Mouse (Mus musculus) small intestine, adult 2 months (tissue): ENCODE data around the gene Dsn1. TPM values are rescaled to one million over a fixed set of nuclear protein-coding genes. Genes with fewer than 3 reads are reported as not detected.

Source experiments
- H3K27ac ChIP-seq: fragments of 200-500 bp; 2 replicates; pipeline ENCODE4 v1.5.1; 2012; ENCODE audit warnings: low read depth, low read length, control low read depth, inconsistent platforms; ENCODE audit not compliant: insufficient read depth
- H3K27me3 ChIP-seq: fragments of 200-500 bp; 2 replicates; pipeline ENCODE4 v1.6.1; 2012; ENCODE audit warnings: mild to moderate bottlenecking, moderate library complexity, low read length, inconsistent platforms; ENCODE audit not compliant: control insufficient read depth, insufficient read depth
- H3K36me3 ChIP-seq: fragments of 200-500 bp; 2 replicates; pipeline ENCODE4 v1.6.1; 2012; ENCODE audit warnings: mild to moderate bottlenecking, low read length, control low read depth, inconsistent platforms; ENCODE audit not compliant: control insufficient read depth, insufficient read depth
- H3K4me1 ChIP-seq: fragments of 200-500 bp; 2 replicates; pipeline ENCODE4 v1.6.1; 2012; ENCODE audit warnings: low read length, inconsistent platforms, mixed read lengths; ENCODE audit not compliant: control insufficient read depth, insufficient read depth, insufficient read length
- H3K4me3 ChIP-seq: fragments of 200-500 bp; 2 replicates; pipeline ENCODE4 v1.5.1; 2012; ENCODE audit warnings: low read depth, mild to moderate bottlenecking, control low read depth, inconsistent platforms, low read length, moderate library complexity
- CTCF ChIP-seq: fragments of 200-500 bp; IDR thresholded peaks from 2 replicates; pipeline ENCODE4 v1.5.1; 2012; ENCODE audit warnings: low read depth, mild to moderate bottlenecking, control low read depth, inconsistent platforms, low read length, moderate library complexity, mixed read lengths; ENCODE audit not compliant: insufficient replicate concordance, insufficient read length; ENCODE audit errors: extremely low read depth
- POLR2A ChIP-seq: fragments of 200-500 bp; IDR thresholded peaks from 2 replicates; pipeline ENCODE4 v1.6.1; 2012; ENCODE audit warnings: low read depth, mild to moderate bottlenecking, control low read depth, inconsistent platforms, low read length, moderate library complexity
- WGBS: fragments of 180-500 bp; shearing (Covaris S2); methylation state at CpG from one replicate; pipeline ENCODE4 v1.1.7; 2018; 5-methylcytosine and 5-hydroxymethylcytosine counted together
- polyA plus RNA-seq: library from polyadenylated mRNA; depleted of rRNA; stranded (reverse); fragments of >200 nt; gene quantifications from 2 replicates; pipeline ENCODE4 v1.2.3, GENCODE M21; 2012; rRNA removed

Gene Dsn1
- polyA plus RNA-seq, 1 experiment: 1.1 TPM

GRCm38 (mm10) chr2:156951301-156952094 is 55.5 kb downstream of the Dsn1 start:
- 54% methylated on average over 10 of the region's 10 CpGs for WGBS
- Histone ChIP-seq H3K27ac (no peak overlapping the region), H3K36me3 (peaks cover 30% of the 10 kb centered on the region), H3K27me3 (no peaks in the 10 kb centered on the region), H3K4me3 (no peak overlapping the region), H3K4me1 (no peaks in the 10 kb centered on the region; the same call in 1 of the 2 replicates)
- no peak for TF ChIP-seq CTCF
- TF ChIP-seq POLR2A: no peak

GRCm38 (mm10) chr2:156950816-156951215 is 56.1 kb downstream of the Dsn1 start:
- no peaks in the 10 kb centered on the region for H3K27me3 ChIP-seq
- H3K27ac ChIP-seq: no peak overlapping the region
- H3K36me3 ChIP-seq: peaks cover 30% of the 10 kb centered on the region
- H3K4me1 ChIP-seq: no peaks in the 10 kb centered on the region; the same call in 1 of the 2 replicates
- WGBS: 87% methylated on average over 3 of the region's 3 CpGs
- no peak overlapping the region for H3K4me3 ChIP-seq
- no peak for TF ChIP-seq CTCF
- TF ChIP-seq POLR2A: no peak

Other genes starting within 250 kb of the Dsn1 start
- 391 and 410 TPM in 2 replicates for gene Myl9, start 231.7 kb downstream of the Dsn1 start, polyA plus RNA-seq
- 1.5 and 2.0 TPM in 2 replicates for gene Tgif2, start 167.1 kb downstream of the Dsn1 start, polyA plus RNA-seq
- gene 4930518I15Rik, start 149.2 kb downstream of the Dsn1 start, polyA plus RNA-seq: 0.37 and 0.42 TPM in 2 replicates
- 105 and 148 TPM in 2 replicates for gene Rab5if, start 144.0 kb downstream of the Dsn1 start, polyA plus RNA-seq
- gene Sla2, start 120.0 kb downstream of the Dsn1 start, polyA plus RNA-seq: 1.2 and 2.0 TPM in 2 replicates
- gene Ndrg3, start 15.1 kb downstream of the Dsn1 start, polyA plus RNA-seq: 23.2 and 41.0 TPM in 2 replicates
- gene Soga1, start 72.1 kb upstream of the Dsn1 start, polyA plus RNA-seq: 4.6 and 6.3 TPM in 2 replicates
- 8.8 and 12.4 TPM in 2 replicates for gene Tldc2, start 79.9 kb upstream of the Dsn1 start, polyA plus RNA-seq
- gene Samhd1, start 128.1 kb upstream of the Dsn1 start, polyA plus RNA-seq: 18.9 and 47.7 TPM in 2 replicates
- gene Rbl1, start 197.4 kb upstream of the Dsn1 start, polyA plus RNA-seq: 1.7 and 5.2 TPM in 2 replicates